Mouse (Mus musculus) gastrocnemius, postnatal 10 days (tissue): ENCODE results near the gene Mapk10. TPM values are rescaled to one million over a fixed set of nuclear protein-coding genes. Genes with fewer than 3 reads are reported as not detected.
"Not testable (repeated sequence)": the region's sequence is repeated elsewhere in the genome, so short reads cannot be mapped to it uniquely, and the experiment has no call there.

Experiments
- DNase-seq: peaks from one replicate; pipeline ENCODE4 v3.0.0; 2021; ENCODE audit warnings: mixed read lengths
- total RNA-seq, 2 experiments: library from RNA; stranded (reverse); gene quantifications; 2 replicates each; pipeline ENCODE4 v1.2.3; 2021

Gene Mapk10
- total RNA-seq, 2 experiments from 2014 or later = 0.52 to 1.1 TPM

GRCm38 (mm10) chr5:102952918-102953317 lies 258.2 kb downstream of the Mapk10 start:
- no peak for DNase-seq

- no peak for DNase-seq
Observed at GRCm38 (mm10) chr5:102947061-102947711, 263.9 kb downstream of the Mapk10 start.

GRCm38 (mm10) chr5:102946625-102947024 lies 264.5 kb downstream of the Mapk10 start:
- DNase-seq = no peak

- DNase-seq = not testable (repeated sequence)
Observed at GRCm38 (mm10) chr5:102943864-102944630, 267.1 kb downstream of the Mapk10 start.

- DNase-seq = no peak
Observed at GRCm38 (mm10) chr5:102930161-102930560, 281.0 kb downstream of the Mapk10 start.

GRCm38 (mm10) chr5:102926786-102927185 lies 284.3 kb downstream of the Mapk10 start:
- DNase-seq = no peak

- DNase-seq = no peak
Observed at GRCm38 (mm10) chr5:102920199-102920598, 290.9 kb downstream of the Mapk10 start.

GRCm38 (mm10) chr5:102905441-102906211 lies 305.5 kb downstream of the Mapk10 start:
- DNase-seq = no peak

GRCm38 (mm10) chr5:102904066-102904465 lies 307.1 kb downstream of the Mapk10 start:
- DNase-seq = no peak

GRCm38 (mm10) chr5:102903487-102903886 lies 307.6 kb downstream of the Mapk10 start:
- no peak for DNase-seq

- DNase-seq = no peak
Observed at GRCm38 (mm10) chr5:102901176-102901575, 310.0 kb downstream of the Mapk10 start.

- DNase-seq = no peak
Observed at GRCm38 (mm10) chr5:102899680-102900215, 311.4 kb downstream of the Mapk10 start.

GRCm38 (mm10) chr5:102898301-102898700 lies 312.8 kb downstream of the Mapk10 start:
- DNase-seq = no peak

- DNase-seq = no peak
Observed at GRCm38 (mm10) chr5:102892226-102892625, 318.9 kb downstream of the Mapk10 start.

- DNase-seq = no peak
Observed at GRCm38 (mm10) chr5:102889163-102889488, 322.0 kb downstream of the Mapk10 start.

GRCm38 (mm10) chr5:102888482-102889162 lies 322.5 kb downstream of the Mapk10 start:
- no peak for DNase-seq

- DNase-seq = no peak
Observed at GRCm38 (mm10) chr5:102875628-102876027, 335.5 kb downstream of the Mapk10 start.

GRCm38 (mm10) chr5:102874605-102875298 lies 336.4 kb downstream of the Mapk10 start:
- DNase-seq = peak; percentile 35

GRCm38 (mm10) chr5:102872996-102873395 lies 338.1 kb downstream of the Mapk10 start:
- not testable (repeated sequence) for DNase-seq

- no peak for DNase-seq
Observed at GRCm38 (mm10) chr5:102868196-102868595, 342.9 kb downstream of the Mapk10 start.

GRCm38 (mm10) chr5:102859749-102860148 lies 351.4 kb downstream of the Mapk10 start:
- DNase-seq = no peak

GRCm38 (mm10) chr5:102858047-102858446 lies 353.1 kb downstream of the Mapk10 start:
- no peak for DNase-seq
